Comparison of ENCODE assay signal across 11 mouse cellular contexts in the genomic region with DNA sequence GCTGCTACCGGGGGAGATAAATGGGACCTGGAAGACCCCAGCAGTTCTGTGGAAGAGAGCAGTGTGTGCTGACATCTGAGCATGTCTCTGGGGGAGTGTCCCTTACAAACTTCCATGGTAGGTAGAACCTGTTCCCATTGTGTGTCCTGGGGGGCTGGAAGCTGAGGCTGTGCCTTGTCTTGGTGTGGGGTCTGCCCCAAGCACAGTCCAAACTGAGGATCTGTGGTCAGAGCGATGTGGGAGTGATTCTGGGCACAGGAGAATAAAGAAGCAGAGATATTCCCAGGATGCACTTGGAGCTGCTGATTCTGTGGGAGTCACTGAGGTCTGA.
DNase-seq lines count a peak whose midpoint lies in the region; ATAC-seq lines count a peak whose summit lies in the region.
"Had no signal": no experiment of that assay in that cellular context is flagged by ENCODE, and none has a peak within 500 bp of the region (broad histone marks: within the 10 kb centered on the region; RNA-seq: fewer than 3 reads in every experiment).

No protein-coding gene starts in this region.

- H3K9ac ChIP-seq in kidney, embryonic 15.5 days: no peak overlapping the region
- H3K9ac ChIP-seq in embryonic facial prominence, embryonic 14.5 days (ENCODE audit: low read depth, low read length): no peak overlapping the region
- no peak overlapping the region for H3K9ac ChIP-seq in hindbrain, embryonic 12.5 days
- H3K9ac ChIP-seq in midbrain, embryonic 16.5 days (ENCODE audit: low read depth, low read length): no peak overlapping the region

- DNase-seq in kidney, postnatal 4 days: no peak
- DNase-seq in embryonic facial prominence, embryonic 14.5 days (ENCODE audit: low spot score): no peak
- no peak for DNase-seq in spleen, postnatal 36 days (ENCODE audit: low spot score in 2 of 2)
- no peak for DNase-seq in ovary, postnatal 36 days (ENCODE audit: low spot score)
- no peak for DNase-seq in frontal cortex, postnatal 25 days (ENCODE audit: low spot score in 2 of 2)
- DNase-seq: cerebellum, adult 11 months; lung, adult 2 months had no signal

- ATAC-seq in kidney, embryonic 15.5 days (replicated peaks; ENCODE audit: low FRiP score): no peak; the same call in 1 of the 2 replicates
- no peak for ATAC-seq in embryonic facial prominence, embryonic 14.5 days (ENCODE audit: low read depth)
- peak; percentile 13; the same call in 1 of the 2 replicates for ATAC-seq in hindbrain, embryonic 12.5 days (ENCODE audit: low FRiP score)
- ATAC-seq in midbrain, embryonic 16.5 days: no peak

- no peaks in the 10 kb centered on the region for H3K36me3 ChIP-seq in kidney, embryonic 15.5 days
- no peaks in the 10 kb centered on the region for H3K36me3 ChIP-seq in embryonic facial prominence, embryonic 14.5 days (ENCODE audit: control insufficient read depth, insufficient read depth, low read length)
- H3K36me3 ChIP-seq in hindbrain, embryonic 12.5 days: no peaks in the 10 kb centered on the region
- no peaks in the 10 kb centered on the region for H3K36me3 ChIP-seq in midbrain, embryonic 16.5 days (ENCODE audit: control insufficient read depth, insufficient read depth, low read length)

- peaks cover 15% of the 10 kb centered on the region for H3K4me1 ChIP-seq in kidney, embryonic 15.5 days
- peaks cover 15% of the 10 kb centered on the region; the same call in 1 of the 2 replicates for H3K4me1 ChIP-seq in embryonic facial prominence, embryonic 14.5 days (ENCODE audit: control insufficient read depth, insufficient read depth, low read length)
- H3K4me1 ChIP-seq in hindbrain, embryonic 12.5 days: peaks cover 21% of the 10 kb centered on the region
- peaks cover 17% of the 10 kb centered on the region for H3K4me1 ChIP-seq in midbrain, embryonic 16.5 days (ENCODE audit: control insufficient read depth, insufficient read depth, low read length)

- 48% methylated on average over 2 of the region's 2 CpGs for WGBS in kidney, embryonic 15.5 days
- WGBS in embryonic facial prominence, embryonic 14.5 days: 77% methylated on average over 2 of the region's 2 CpGs
- whole genome bisulfite sequencing in hindbrain, embryonic 12.5 days: 46% methylated on average over 2 of the region's 2 CpGs
- WGBS in midbrain, embryonic 16.5 days: 47% methylated on average over 2 of the region's 2 CpGs

- 0 out of 2 replicates have a peak overlapping the region, but pooled peaks have one; percentile 18 for H3K27ac ChIP-seq in kidney, embryonic 15.5 days
- no peak overlapping the region for H3K27ac ChIP-seq in embryonic facial prominence, embryonic 14.5 days (replicated peaks; ENCODE audit: low read depth, low read length)
- H3K27ac ChIP-seq in hindbrain, embryonic 12.5 days: peak overlapping the region; percentile 66
- H3K27ac ChIP-seq in midbrain, embryonic 16.5 days (ENCODE audit: low read length): peak overlapping the region; percentile 44; the same call in 1 of the 2 replicates

- H3K9me3 ChIP-seq in kidney, embryonic 15.5 days (replicated peaks): no peaks in the 10 kb centered on the region
- no peaks in the 10 kb centered on the region for H3K9me3 ChIP-seq in embryonic facial prominence, embryonic 14.5 days (ENCODE audit: control insufficient read depth, low read length)
- no peaks in the 10 kb centered on the region for H3K9me3 ChIP-seq in hindbrain, embryonic 12.5 days (replicated peaks)
- no peaks in the 10 kb centered on the region for H3K9me3 ChIP-seq in midbrain, embryonic 16.5 days (replicated peaks; ENCODE audit: control insufficient read depth, low read length, poor library complexity, severe bottlenecking)

- no peaks in the 10 kb centered on the region for H3K27me3 ChIP-seq in kidney, embryonic 15.5 days
- no peaks in the 10 kb centered on the region for H3K27me3 ChIP-seq in embryonic facial prominence, embryonic 14.5 days (replicated peaks; ENCODE audit: control insufficient read depth, insufficient read depth, low read length)
- peaks cover 9% of the 10 kb centered on the region for H3K27me3 ChIP-seq in hindbrain, embryonic 12.5 days
- H3K27me3 ChIP-seq in midbrain, embryonic 16.5 days (ENCODE audit: control insufficient read depth, insufficient read depth, low read depth, low read length): no peaks in the 10 kb centered on the region

- H3K4me3 ChIP-seq in kidney, embryonic 15.5 days (replicated peaks): no peak overlapping the region
- no peak overlapping the region for H3K4me3 ChIP-seq in embryonic facial prominence, embryonic 14.5 days (ENCODE audit: low read depth, low read length)
- no peak overlapping the region for H3K4me3 ChIP-seq in hindbrain, embryonic 12.5 days
- no peak overlapping the region for H3K4me3 ChIP-seq in midbrain, embryonic 16.5 days (ENCODE audit: low read depth, low read length)
- H3K4me3 ChIP-seq: myocyte had no signal

- peak overlapping the region; percentile 13 for H3K4me2 ChIP-seq in kidney, embryonic 15.5 days
- H3K4me2 ChIP-seq in embryonic facial prominence, embryonic 14.5 days (ENCODE audit: low read depth, low read length): 0 out of 2 replicates have a peak overlapping the region, but pooled peaks have one; percentile 10
- no peak overlapping the region; the same call in 1 of the 2 replicates for H3K4me2 ChIP-seq in hindbrain, embryonic 12.5 days (replicated peaks)
- 0 out of 2 replicates have a peak overlapping the region, but pooled peaks have one; percentile 13 for H3K4me2 ChIP-seq in midbrain, embryonic 16.5 days (ENCODE audit: low read length)
